Mouse (Mus musculus): ENCODE measurements around the gene Col16a1.
A peak's percentile ranks its signal among the peaks of the same experiment; 100 is the strongest.

Gene Col16a1

DNA sequence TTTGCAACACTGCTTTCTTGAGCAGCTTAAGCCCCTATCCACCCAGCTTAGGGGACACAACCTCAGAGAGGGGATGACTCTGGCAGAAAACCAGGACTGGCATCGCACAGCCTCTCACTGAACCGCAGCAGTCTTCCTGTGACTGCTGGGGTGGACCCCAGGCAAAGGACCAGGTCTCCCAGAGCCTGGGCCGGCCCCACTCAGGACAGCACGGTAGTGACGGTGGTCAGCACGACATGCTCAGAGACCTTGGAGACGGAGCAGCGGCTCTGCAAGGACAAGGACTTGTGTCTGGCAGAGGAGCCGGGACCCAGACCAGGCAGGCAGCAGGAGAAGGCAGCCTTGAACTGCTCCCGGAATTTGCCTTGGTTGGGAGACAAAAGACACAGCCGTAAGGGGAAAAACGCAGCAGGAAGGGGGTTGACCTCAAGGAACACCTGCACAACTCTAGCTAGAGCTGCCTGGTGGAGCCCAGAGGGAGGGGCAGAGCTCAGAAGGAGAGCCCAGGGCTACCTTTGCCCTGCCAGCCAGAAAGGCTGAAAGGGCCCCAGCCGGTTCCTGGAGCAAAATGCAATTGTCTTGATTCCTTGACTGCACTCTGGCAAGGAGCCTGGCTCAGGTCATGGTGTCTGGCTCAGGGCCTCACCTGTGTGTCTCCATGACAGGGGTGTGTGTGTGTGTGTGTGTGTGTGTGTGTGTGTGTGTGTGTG, 83.2 kb downstream of the Col16a1 start:
- DNase-seq (ENCODE audit: low spot score in 2 of 2) = no peak

GRCm38 (mm10) chr4:130131448-130132105, 83.9 kb downstream of the Col16a1 start:
- no peak for DNase-seq (ENCODE audit: low spot score in 2 of 2)

GRCm38 (mm10) chr4:130133399-130133798, 85.8 kb downstream of the Col16a1 start:
- no peak for DNase-seq (ENCODE audit: low spot score in 2 of 2)

GRCm38 (mm10) chr4:130138441-130139213, 91.0 kb downstream of the Col16a1 start:
- peak; percentile 34 to 81 for DNase-seq (ENCODE audit: low spot score in 2 of 2)

DNA sequence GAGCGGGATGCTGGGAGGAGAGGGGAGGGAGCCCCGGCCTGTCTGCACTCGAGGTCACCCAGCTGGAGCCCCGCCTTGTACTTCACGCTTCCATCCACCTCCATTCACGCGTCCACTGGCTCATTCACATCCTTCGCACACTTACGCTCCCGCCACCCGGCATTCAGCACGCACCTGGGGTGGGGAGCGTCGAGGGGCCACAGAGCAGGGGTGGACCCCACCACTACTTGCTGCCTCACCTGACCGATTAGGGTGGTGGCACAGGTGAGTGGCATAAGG, 91.5 kb downstream of the Col16a1 start, which contains the start of gene Hcrtr1:
Gene Hcrtr1, minus strand, starts transcription at position 146 of the 279 bp plus-strand sequence.
- DNase-seq (ENCODE audit: low spot score in 2 of 2) = no peak

DNA sequence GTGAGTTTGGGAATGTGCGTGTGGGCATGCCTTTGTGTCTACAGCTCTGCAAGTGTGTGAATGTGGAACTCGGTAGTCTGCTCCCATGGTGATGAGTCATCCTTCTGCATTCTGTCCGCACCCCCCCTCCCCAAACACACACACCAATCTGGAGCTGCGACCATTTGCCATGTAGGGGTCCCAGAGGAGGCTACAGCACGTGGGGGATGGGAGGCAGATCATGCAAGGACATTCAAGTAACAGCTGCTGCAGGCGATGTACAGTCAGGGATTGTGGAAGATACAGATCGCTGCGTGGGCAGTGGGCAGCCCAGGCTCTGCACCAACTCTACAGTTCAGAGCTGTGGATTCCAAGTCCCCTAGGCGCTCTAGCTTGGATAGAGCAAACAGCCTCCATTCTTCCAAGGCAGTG, 93.4 kb downstream of the Col16a1 start:
- no peak for DNase-seq (ENCODE audit: low spot score in 2 of 2)

- no peak for DNase-seq (ENCODE audit: low spot score in 2 of 2)
Observed at GRCm38 (mm10) chr4:130141786-130142185, 94.1 kb downstream of the Col16a1 start.

DNA sequence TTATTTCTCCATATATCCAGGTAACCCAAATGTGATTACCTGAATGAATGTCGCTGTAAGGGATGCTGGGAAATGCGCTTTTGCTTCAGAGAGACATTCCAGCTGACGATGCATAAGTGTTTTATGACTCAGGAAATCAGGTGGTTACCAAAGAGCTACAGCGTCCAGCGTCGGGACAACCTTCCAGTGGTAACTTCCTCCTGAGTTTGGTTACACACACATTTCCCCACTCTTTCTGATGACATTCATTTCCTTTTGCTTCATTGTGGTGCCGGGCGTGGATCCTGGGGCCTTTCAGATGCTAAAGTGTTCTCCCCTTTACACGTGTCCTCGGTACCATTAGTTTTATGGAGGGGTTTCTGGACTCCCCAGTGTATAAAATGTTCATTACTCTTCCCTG, 100.8 kb downstream of the Col16a1 start:
- no peak for DNase-seq (ENCODE audit: low spot score in 2 of 2)

Data from urinary bladder, adult 18-20 months (tissue).